Mouse (Mus musculus) mouse embryonic stem cell (cell line): ENCODE results near the gene Prox2.

Experiments used
- in situ Hi-C, 2 experiments: fragments of 300-500 bp; cut with MboI; formaldehyde crosslinking; loops; 1 replicate in 1 of 2; 3 replicates in 1 of 2; pipeline ENCODE4 v1.14.3; 2019 to 2020; ENCODE audit warnings: low sequenced_read_pairs in 2 of 2, low pct_unique_long_range_greater_than_20kb in 1 of 2, mixed read lengths in 1 of 2; ENCODE audit not compliant: unreplicated experiment in 1 of 2

The Prox2 gene

DNA sequence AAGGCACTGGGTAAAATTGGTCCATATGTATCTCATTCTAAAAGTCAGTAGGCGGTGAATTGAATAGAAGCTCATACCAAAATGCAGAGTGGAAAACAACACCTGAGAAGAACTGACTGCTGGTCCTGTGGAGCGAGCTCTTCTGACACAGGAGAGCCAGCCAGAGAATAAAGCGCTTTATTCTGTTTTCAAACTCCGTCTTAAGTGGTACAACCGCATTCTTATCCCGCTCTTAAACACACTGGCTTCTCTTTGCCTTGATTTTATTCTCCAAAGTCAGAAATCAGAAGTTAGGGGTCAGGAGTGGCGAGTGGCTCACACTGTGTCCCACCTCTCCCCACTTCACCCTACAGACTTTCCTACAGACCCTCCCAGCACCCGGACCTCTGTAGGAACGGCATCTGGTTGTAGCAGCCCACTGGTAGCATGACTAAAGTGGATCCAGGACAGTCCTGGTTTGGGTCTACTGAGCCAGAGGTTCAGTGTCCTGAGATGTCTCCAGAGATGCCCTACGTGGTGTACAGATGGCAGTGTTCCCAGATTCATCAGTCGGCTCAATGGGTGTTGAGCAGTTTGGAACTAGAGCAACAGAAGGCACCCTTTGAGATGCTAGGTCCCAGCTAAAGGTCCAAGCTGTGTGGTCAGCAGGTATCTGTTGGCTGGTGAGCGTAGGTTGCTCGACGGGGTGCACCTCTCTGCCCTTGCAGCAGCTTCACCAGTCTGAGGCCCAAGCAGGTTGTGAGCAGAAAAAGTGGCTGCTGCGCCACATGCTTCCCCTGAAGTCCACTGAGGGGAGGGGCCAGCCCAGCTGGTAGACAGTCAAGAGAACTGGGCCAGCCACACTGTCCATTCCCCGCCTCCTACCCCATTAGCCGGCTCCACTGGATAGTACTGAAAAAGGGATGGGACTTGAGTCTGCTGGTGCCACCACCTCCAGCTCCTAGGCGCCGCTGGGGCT, 25.2 kb upstream of the Prox2 start:
- in situ Hi-C loops = no loop called here

- in situ Hi-C loops = no loop called here
These were observed 23.7 kb upstream of the Prox2 start for GRCm38 (mm10) chr12:85134043-85134794.

- in situ Hi-C loops = no loop called here
These were observed 20.8 kb upstream of the Prox2 start for GRCm38 (mm10) chr12:85131361-85131760.

DNA sequence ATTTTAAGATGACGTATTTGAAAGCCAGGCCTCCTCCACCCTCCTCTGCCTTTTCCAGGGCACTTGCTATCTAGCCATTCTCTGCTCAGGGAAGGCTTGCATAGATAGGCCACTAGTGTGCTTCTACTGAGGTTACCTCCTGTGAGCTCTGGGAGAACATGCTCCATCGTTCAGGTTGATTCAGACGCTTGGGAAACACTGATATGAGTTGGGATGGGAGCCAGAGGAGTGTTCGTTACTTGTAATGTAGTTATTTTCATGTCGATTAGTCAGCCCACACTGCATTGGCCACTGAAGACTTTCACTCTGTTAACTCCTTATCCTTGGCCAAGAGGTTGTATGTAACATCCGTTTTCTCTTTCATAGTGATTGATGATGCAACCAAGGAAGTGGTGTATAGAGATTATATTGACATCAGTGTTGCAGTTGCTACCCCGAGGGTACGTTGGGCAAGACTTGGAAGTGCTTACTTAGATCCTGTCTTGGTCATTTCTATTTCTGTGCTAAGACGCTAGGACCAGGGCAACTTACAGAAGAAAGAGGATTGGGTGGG, 18.9 kb upstream of the Prox2 start:
- in situ Hi-C loops = no loop called here

DNA sequence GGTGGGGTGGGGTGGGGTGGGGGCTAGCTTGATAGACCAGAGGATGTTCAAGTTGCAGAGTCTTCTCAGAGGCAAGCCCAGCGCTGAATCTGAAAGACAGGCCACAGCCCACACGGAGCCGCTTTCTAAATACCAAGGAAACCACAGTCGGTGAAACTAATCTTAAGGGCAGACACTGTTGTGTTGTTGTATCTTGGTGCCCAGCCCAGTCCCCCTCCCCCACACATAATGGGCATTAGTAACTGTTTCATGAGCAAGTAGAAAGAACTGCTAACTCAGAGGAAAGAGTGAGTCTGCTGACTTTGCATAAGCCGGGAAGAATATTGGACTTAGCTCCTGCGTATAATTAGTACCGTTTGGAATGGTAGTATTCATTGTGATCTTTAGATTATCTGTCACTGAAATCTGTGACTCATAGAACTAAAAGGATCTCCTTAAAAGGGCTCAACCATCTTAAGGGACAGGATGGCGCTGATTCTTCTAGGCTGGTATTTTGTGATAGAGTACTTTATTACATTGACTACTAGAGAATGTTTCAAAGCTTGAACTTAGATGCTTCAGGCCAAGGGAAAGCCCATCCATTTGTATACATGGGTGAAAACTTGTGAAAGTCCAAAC, 16.5 kb upstream of the Prox2 start:
- in situ Hi-C loops = no loop called here

GRCm38 (mm10) chr12:85124751-85125150, 14.2 kb upstream of the Prox2 start:
- in situ Hi-C loops = no loop called here

DNA sequence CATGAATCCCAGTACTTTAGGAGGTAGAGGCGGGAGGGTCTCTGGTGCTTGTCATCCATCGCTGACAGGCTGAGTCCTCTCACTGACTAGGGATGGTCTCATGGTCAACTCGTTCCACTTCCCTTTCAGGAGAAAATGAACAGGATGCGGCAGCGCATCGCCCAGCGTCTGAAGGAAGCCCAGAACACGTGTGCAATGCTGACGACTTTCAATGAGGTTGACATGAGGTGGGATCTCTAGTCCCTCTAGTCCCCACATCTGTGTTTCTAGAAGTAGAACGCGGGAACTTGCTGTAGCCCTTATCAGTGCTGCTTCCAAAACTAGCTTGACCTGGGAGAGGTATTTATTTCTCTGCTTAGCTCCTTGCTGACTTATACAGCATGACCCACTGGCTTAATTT, 13.1 kb upstream of the Prox2 start:
- in situ Hi-C loops = no loop called here

- in situ Hi-C loops = no loop called here
These were observed 12.6 kb upstream of the Prox2 start for GRCm38 (mm10) chr12:85123108-85123530.

GRCm38 (mm10) chr12:85121806-85122459, 11.4 kb upstream of the Prox2 start:
- in situ Hi-C loops = no loop called here

DNA sequence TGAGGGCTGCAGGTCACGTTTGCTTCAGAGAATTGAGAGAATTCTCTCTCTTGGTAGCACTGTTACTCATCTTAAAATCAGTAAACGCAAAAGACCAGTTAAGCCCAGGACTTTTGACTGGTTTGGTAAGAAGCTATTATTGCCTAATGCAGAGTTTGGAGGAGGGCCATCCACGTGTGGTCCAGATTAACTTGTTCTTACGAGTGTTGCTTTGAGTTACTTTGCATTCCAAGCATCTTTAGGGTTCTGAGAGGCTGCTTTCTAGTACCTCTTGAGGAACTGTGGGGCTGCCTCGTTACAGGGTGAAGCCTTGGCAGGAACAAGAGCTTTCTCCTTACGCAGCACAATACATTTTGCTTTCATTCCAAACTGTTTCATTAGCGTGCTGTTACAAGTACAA, 5.1 kb upstream of the Prox2 start:
- in situ Hi-C loops = no loop called here

DNA sequence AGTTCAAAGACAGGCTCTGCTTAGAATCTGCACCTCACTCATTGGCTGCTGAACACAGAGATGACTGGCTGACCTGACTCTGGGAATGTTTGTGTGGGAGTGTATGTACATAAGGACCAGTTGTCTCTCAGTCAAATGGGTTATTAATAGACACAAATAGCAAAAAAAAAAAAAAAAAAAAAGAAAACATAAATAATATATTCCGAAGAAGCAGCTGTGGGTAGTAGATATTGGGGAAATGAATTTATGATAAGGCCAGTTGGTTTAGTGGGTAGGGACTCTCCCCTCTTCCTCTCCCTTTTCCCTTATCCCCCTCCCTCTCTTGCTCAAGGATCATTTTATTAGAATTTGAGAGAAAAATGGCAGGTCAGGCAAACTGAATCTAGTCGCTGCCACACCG, 3.4 kb upstream of the Prox2 start:
- in situ Hi-C loops = no loop called here

DNA sequence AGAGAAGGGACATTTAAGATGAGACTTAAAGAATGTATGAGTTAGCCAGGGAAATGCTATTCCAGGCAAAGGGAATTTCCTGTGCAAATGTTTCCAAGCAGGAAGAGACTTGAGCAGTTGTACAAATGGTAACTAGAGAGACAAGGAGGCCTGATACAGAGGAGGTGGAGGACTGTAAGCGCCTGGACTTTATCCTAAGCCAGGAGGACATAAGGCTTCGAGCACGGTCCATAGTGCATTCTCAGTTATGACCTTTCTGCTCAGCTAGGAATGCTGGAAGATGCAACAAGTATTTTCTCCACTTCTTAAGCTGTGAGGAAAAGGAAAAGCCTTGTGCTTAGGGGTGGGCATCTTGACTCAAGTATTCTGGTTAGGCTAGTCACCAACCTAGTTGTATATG, 2.8 kb upstream of the Prox2 start:
- in situ Hi-C loops = no loop called here

- in situ Hi-C loops = no loop called here
These were observed 2.1 kb upstream of the Prox2 start for GRCm38 (mm10) chr12:85112550-85113251.

DNA sequence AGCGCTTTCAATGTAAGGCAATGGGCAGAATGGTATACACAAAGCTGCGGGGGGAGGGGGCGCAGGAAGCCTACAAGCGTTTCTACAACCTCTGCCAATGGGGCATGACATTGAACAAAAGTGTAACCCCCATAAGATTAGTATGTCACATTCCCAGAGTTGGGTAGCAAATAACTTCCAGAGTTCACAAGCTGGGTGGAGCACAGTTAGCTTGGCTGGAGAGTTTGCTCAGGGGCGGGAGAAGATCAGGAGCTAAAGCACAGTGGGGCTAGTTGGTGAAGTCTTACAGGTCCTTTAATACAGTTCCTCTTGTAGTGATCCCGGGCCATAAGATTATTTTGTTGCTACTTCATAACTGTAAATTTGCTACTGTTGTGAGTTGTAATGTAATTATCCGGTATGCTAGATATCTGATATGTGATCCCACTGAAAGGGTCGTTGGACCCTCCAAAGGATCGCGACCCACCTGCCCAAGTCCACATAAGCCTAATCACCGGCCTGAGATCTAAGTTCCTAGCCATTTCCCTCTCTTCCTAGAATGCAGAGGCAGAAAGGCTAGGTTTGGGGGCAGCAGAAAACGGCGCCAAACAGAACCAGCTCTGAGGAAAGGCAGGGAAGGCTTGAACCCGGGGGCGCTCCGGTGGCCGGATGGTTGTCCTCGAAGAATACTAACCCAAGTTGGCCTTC, 405 bp downstream of the Prox2 start:
- in situ Hi-C loops = no loop called here

GRCm38 (mm10) chr12:85109426-85109825, 1.1 kb downstream of the Prox2 start:
- in situ Hi-C loops = no loop called here

DNA sequence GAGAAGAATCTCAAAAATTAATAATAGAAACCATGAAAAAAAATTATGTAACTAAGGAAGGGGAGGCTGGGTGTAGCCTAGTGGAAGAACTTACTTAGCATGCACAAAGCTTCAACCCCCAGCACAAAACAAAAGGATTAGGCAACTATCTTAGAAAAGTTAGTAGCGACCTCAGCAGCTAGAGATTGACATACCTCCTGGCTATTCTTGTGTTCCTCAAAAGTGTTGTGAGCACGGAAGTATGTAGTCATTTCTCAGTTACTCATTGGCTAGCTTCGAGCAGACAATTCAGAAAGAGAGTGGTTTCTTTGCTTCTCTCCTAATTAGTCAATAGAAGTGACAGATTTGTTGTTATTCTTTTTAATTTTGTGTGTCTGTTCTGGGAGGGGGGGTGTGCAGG, 1.9 kb downstream of the Prox2 start:
- in situ Hi-C loops = no loop called here

DNA sequence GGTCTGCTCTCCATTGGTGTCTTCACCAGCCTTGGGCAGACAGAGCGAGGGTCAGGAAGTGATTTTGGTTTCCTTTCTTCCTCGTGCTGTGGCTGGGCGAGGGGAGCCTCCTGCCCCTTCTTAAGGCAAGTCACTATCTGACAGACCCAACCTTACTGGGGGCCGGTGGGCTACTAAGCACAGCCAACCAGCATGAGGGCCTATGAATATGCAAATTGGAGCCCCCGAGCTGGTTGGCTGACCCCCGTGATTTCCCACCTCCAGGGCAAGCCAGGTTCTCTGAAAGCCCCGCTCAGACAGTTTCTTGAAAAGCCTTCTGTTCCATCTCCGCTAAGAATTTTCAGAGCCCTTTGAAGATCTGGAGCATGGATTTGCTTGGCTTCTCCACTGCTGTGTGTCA, 4.3 kb downstream of the Prox2 start:
- in situ Hi-C loops = no loop called here
